Mouse (Mus musculus): Measurements from ENCODE around the gene Rc3h1.
"Not testable (repeated sequence)": the region's sequence is repeated elsewhere in the genome, so short reads cannot be mapped to it uniquely, and the experiment has no call there.

Rc3h1 gene

DNA sequence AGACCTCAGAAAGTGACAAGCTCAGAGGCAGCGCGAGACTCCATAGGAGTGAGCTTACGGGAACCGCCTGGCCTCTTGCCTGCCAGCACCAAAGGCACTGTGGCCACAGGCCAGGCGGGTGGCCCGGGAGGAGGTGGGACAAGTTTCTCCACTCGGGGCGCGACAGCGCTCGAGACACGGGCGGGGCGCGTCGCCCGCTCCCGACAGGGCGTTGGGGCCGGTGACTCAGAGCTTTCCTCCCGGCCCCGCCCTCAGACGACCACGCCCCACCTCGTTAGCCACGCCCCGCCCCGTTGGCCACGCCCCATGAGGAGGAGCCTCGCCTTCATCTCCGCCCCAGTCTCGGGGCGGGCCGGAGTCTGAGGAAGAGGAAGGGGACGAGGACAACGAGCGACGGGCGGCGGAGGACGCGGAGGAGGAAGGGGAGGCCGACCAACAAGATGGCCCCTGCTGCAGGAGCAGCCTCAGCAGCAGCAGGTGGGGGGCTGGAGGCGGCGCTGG is at the start of gene Rc3h1:
Rc3h1 (plus strand) TSS at position 362 of the 501 bp plus-strand sequence.
- CTCF ChIA-PET = interaction anchor here (0.7 to 0.9 kb wide), 2 partner anchors 9 to 29 kb away, joined by 4 to 11 read pairs; no protein-coding TSS in a partner anchor

GRCm38 (mm10) chr1:160858132-160858531 is 48.1 kb upstream of the Rc3h1 start:
- CTCF ChIA-PET = no interaction called here

- CTCF ChIA-PET = interaction anchor here (1.2 kb wide), 1 partner anchor 102 kb away, joined by 3 read pairs; no protein-coding TSS in a partner anchor
These were observed 46.3 kb upstream of the Rc3h1 start for GRCm38 (mm10) chr1:160859874-160860273.

- CTCF ChIA-PET = no interaction called here
These were observed 45.1 kb upstream of the Rc3h1 start for GRCm38 (mm10) chr1:160861142-160861541.

GRCm38 (mm10) chr1:160861632-160862031 is 44.6 kb upstream of the Rc3h1 start:
- CTCF ChIA-PET = no interaction called here

DNA sequence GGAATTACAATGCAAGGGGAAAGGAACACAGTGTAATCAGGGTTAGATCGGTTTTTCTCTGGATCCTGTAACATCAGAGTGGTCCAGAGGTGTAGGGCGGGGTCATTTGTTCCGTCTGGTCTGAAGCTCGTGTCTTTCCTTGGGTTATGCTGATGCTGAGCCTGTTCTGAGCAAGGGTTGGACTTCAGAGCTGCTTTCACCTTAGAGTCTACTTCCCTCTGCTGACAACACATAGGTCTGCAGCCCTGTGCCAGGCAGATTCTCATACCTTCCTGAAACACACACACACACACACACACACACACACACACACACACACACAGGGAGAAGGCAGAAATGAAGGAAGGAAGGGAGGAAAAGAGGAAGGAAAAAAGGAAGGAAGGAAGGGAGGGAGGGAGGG is 43.2 kb upstream of the Rc3h1 start:
- CTCF ChIA-PET = interaction anchor here (0.7 kb wide), 1 partner anchor 159 kb away, joined by 7 read pairs; no protein-coding TSS in a partner anchor

DNA sequence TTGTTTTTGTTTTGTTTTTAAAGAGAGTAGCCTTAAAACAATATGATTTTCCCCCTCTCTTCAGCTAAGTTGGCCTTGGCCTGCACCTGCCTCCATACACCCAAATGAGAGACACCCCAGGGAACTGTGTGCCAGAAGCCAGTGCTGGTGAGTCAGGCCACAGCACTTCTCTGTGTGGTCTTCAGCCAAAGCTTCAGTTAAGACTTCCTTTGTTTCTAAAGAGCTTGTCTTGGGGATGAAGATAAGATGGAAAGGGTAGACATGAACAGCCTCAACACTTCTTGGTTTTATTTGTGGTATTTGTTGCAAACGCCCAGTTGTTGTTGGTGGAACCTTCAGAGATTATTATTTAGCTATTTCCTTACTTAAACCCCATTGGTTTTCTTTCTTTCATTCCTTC is 31.5 kb upstream of the Rc3h1 start:
- CTCF ChIA-PET = no interaction called here

DNA sequence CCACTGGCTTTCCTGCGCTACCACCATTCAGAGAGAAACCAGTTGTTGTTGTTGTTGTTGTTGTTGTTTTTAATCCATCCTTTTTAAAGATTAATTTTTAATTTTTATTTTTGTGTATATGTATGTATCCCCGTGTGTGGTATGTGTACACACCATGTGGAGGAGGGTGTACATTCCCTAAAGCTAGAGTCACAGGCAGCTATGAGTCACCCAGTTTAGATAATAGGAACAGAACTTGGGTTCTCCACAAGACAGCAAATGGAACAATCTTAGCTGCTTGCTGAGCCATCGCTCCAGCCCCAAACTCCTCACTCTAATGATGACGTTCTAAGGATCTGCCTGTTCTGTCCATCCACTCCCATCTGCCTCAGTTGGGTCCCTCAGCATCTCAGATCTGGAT is 29.2 kb upstream of the Rc3h1 start:
- CTCF ChIA-PET = no interaction called here

GRCm38 (mm10) chr1:160878485-160878884 is 27.7 kb upstream of the Rc3h1 start:
- CTCF ChIA-PET = interaction anchor here (0.7 kb wide), 1 partner anchor 974 kb away, joined by 4 read pairs; no protein-coding TSS in a partner anchor

DNA sequence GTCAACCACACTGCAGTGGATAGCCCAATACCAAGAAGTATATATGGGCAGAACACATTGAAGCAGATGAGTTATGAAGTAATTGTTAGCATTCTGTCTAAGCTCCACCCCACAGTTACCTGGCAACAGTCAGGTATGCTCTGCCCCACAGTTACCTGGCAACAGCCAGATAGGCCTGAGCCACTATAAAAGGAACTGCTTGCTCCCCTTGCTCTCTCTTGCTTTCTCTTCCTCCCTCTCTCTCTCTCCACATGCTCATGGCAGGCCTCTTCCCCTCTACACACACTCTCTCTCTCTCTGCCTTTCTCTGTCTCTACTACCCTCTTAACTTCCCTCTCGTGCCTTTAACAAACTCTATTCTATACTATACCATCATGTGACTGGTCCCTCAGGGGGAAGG is 24.8 kb upstream of the Rc3h1 start:
- CTCF ChIA-PET = not testable (repeated sequence)

DNA sequence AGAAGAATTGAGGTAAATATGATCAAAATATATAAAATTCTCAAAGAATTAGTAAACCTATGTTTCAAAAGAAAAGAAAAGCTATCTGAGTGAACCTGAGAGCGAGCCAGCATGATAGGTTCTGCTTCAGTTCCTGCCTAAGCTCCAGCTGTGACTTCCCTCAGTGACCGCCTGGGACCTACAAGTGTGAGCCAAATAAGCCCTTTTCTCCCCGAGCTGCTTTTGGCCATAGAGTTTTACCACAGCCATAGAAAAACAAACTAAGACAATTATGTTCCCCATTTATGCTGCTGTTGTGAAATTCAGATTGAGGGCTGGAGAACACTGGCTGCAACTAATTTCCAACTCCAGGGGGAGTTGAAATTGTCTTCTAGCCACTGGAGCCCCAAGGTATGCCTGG is 24.2 kb upstream of the Rc3h1 start:
- CTCF ChIA-PET = no interaction called here

- CTCF ChIA-PET = no interaction called here
These were observed 21.9 kb upstream of the Rc3h1 start for GRCm38 (mm10) chr1:160884273-160884672.

GRCm38 (mm10) chr1:160884993-160885392 is 21.2 kb upstream of the Rc3h1 start:
- CTCF ChIA-PET = no interaction called here

- CTCF ChIA-PET = no interaction called here
These were observed 6.5 kb upstream of the Rc3h1 start for GRCm38 (mm10) chr1:160899701-160900100.

DNA sequence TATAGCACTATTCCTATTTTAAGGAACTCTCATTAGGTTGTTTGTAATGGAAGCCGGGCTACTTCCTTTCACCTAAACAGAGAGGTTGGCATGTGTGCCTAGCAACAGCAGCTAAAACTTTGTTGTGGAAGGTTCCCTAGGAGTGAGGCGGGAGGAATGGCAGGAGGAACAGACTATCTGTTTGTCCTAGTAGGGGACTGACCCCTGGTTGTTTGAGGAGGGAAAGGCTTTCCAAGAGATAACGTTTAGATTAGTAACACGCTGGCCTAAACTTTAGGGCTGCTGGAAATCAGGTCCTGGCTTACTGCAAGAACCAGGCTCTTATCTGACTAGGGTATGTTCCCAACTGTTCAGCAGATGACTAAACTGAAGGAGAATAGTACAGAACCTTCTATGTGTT is 2.2 kb upstream of the Rc3h1 start:
- CTCF ChIA-PET = no interaction called here

- CTCF ChIA-PET = interaction anchor here (0.7 to 0.9 kb wide), 2 partner anchors 9 to 28 kb away, joined by 4 to 11 read pairs; no protein-coding TSS in a partner anchor
These were observed 602 bp downstream of the Rc3h1 start for GRCm38 (mm10) chr1:160906558-160907481.

DNA sequence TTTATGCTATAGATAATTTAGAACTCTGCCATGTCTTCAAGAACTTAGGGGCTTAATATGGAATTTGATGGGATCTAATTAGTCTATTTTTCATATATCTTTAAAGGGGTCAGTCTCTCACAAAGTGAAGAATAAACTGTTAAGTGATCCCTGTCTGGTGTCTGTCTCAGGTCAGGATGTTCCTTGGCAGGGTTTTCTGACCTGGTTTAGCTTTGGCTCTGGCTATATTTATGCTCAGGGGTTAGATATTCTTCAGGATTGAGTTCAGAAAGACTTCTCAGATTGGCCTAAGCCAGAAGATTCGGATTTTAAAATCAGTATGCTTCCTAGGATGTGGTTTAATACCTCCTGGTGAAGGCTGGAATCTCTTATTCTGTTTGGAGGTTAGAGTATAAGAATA is 4.0 kb downstream of the Rc3h1 start:
- CTCF ChIA-PET = no interaction called here

- CTCF ChIA-PET = no interaction called here
These were observed 4.6 kb downstream of the Rc3h1 start for GRCm38 (mm10) chr1:160910812-160911211.

DNA sequence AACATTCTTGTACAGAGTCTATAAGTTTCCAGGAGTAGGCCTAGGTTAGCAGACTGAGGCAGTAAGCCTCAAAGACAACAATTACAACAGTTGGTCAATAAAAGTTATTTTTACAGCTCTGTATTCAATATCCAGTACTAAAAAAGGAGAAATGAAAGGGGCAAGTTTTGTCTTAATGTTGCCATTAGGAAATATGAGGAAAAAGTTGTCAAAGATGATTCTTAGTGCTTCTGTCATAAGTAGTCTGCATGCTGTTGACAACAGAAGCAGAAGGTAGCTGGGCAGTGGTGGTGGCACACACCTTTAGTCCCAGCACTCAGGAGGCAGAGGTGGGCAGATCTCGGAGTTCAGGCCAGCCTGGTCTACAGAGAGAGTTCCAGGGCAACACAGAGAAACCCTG is 13.2 kb downstream of the Rc3h1 start:
- CTCF ChIA-PET = interaction anchor here (0.7 kb wide), 1 partner anchor 207 kb away, joined by 3 read pairs; no protein-coding TSS in a partner anchor

- CTCF ChIA-PET = interaction anchor here (0.7 kb wide), 1 partner anchor 583 kb away, joined by 6 read pairs; no protein-coding TSS in a partner anchor
These were observed 15.7 kb downstream of the Rc3h1 start for GRCm38 (mm10) chr1:160921938-160922337.

GRCm38 (mm10) chr1:160931320-160931719 is 25.1 kb downstream of the Rc3h1 start:
- CTCF ChIA-PET = no interaction called here

GRCm38 (mm10) chr1:160933896-160934482 is 27.8 kb downstream of the Rc3h1 start:
- CTCF ChIA-PET = interaction anchor here (1.0 kb wide), 1 partner anchor 78 kb away, joined by 7 read pairs; no protein-coding TSS in a partner anchor

Measured in spleen, embryonic (tissue).